Mouse (Mus musculus) thymus, postnatal 4 days (tissue): ENCODE results near the gene Npas1.

Experiments
- DNase-seq: peaks from one replicate; pipeline ENCODE4 v3.0.0; 2021

Gene Npas1

DNA sequence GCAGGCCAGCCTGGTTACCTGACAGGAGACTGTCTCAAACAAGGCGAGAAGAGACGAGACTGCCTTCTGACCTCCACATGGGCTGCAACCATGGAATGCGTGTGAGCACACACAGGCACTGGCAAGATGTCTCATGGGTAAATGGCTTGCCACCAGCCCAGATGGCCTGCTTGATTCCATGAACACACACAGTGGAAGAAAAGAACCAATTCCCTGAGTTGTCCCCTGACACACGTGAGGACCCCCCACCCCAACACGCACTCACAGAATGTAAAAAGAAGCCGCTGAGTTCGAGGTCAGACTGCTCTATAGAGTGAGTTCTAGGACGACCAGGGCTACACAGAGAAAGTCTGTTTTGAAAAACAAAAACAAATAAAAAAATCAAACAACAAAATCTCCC lies at the start of gene Npas1:
Gene Npas1, minus strand, starts transcription at position 101 of the 400 bp plus-strand sequence.
- DNase-seq, result no peak

DNA sequence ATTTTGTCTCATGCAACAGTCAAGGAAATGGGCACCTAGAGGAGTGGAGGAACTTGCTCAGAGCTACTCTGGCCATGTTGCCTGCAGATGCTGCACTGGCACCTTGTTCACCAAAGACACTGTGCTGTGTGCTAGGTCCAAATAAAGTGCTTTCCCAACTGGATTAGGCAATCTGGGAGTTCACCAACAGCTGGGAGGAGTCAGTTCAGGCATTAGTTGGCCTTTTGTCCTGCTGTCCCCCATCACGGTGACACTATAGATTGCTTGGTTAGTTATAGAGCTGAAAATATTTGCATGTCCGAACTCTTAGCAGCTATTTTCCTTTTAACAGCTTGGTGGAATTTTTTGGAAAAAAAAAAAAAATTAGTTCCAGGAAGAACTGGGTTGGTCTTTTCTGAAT lies 48.5 kb upstream of the Npas1 start:
- DNase-seq, result no peak

DNA sequence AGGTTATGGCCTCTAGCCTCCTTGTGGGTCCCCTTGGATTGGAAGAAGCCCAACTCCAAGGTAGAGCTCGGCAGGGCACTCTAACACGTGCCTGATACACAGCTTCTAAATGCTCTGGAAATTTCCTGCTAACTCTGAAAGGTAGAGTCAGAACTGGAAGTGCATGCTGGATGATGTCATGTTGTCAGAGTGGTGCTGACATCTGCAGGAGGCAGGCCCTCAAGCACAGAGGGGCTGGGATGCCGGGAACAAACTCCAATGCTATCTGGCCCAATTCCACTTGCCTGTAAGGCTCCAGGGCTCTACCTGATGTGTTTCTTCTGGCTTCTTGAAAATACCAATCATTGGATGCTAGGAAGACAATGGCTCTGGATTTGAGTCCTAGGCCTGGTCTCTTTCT lies 47.9 kb upstream of the Npas1 start:
- DNase-seq, result no peak

DNA sequence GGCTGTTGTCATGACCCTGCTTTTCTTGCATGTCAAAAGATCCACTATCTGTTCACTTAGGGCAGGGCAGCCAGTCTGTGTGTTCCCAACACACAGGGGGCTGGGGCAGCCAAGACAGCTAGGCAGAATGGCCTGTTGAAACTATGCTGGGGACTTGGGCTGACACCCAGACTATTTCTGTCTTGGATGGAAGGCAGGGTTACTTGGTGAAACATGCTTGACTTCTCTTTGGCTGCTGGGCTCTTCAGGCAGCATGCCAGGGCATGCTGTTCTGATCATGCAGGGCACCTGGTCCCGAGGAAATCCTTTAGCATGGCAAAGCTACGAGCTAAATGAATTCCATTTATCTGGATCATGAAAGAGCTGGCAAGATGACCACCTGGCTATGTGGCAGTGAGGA lies 46.8 kb upstream of the Npas1 start:
- DNase-seq, result no peak

DNA sequence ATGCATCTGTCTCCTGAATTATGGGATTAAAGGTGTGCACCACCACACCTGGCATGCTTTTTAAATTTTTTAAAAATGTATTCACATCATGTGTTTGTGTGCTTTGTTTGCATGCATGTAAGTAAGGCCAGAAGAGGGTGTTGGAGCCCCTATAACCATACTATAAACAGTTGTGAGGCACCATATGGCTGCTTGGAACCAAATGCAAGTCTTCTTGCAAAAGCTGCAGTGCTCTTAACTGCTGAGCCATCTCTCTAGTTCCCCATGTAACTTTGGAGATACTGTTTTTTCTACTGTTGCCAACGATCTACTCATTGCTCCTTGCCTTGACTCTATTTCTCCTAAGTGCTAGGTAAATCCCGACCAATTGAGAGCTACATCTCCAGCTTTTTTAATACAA lies 41.8 kb upstream of the Npas1 start:
- DNase-seq, result no peak

DNA sequence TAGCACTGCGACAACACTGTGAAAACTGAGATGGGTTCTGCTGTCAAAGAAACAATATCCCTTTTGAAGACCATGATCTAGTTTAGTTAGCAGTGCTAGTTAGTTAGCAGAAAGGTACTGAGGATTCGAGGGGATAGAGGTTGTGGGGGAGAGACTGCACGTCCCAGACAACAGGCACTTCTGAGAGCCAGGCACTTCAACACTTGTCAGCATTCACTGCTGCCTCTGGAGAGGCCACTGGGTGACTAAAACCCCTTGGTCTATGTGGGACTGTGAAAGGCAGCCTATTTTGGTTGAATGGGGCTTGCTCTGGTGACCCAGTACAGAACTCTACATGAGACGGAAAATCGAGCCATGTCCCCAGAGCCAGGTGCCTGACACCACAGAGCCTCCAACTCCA lies 39.7 kb upstream of the Npas1 start:
- DNase-seq, result no peak

DNA sequence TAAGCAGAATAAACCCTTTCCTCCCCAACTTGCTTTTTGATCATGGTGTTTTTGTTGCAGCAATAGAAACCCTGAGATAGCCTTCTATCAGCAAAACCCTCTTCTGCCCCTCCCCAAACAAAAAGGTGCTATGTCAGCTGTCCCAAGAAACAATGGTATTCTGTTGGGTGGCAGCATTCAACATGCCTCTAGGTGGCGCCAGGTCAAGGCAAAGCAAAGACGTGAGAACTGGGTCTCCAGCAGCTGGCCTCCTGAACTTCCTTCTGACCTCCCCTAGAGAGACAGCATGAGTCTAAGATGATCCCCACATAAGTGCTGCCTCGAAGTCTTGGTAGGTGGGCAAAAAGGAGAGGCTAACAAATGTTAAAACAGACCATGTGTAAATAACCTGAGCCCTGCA lies 29.8 kb upstream of the Npas1 start:
- peak; percentile 86 for DNase-seq

DNA sequence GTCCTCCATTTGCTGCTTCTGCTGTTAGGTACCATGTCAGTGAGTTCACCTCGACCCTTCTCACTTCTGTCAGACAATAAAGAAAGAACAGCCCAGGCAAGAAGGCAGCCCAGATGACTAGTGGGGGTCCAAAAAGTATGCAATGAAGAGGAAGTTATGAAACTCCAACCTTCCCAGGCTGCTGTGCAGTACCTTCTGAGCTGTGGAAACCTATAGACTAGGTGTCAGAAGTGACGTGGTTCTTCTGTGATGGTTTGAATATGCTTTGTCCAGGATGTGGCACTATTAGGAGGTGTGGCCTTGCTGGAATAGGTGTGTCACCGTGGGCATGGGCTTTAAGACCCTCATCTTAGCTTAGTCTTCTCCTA lies 27.7 kb upstream of the Npas1 start:
- no peak for DNase-seq

DNA sequence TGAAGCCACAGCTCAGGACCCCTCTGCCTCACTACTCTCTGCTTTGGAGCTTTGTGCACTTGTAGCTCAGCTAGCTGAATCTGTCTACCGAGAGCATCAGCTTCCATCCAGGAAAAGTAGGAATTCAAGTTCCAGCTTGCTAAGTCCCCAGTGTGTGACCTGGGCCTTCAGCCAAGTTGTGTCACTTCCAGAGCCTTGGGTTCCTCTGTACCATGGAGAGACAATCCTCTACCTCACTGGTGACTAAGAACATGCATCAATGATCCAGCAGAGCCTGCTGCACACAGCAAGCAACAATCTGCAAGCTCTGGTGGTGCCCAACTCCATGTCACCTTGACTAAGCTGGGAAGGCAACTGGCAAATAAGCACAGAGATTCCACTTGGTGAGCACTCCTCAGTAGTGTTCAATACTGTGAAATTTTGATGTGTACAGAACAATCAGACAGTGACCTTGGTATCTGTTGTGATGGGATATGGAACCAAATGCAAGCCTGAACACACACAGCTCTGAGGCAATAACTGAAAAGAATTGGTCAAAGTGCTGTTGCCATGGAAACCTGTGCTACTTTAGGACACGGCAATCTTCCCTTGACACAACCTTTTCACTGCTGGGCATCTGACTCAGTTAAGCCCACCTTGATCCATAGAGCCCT lies 27.2 kb upstream of the Npas1 start:
- DNase-seq, result no peak

DNA sequence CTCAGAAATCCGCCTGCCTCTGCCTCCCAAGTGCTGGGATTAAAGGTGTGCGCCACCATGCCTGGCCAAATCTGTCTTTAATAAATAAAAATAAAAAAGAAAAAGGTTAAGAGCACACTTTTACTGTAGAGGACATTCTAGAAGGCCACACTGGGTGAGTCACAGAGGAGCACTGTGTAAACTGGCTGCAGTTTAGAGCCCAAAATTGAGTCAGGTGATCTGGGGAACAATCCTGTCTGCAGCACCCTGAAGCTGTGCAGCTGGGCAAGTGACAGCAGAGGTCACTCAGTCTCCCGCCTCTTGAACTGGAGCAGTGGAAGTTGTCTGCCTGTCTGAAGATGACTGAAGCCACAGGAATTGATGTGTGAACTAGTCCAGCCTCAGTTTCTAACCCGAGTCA lies 24.0 kb upstream of the Npas1 start:
- DNase-seq, result no peak

DNA sequence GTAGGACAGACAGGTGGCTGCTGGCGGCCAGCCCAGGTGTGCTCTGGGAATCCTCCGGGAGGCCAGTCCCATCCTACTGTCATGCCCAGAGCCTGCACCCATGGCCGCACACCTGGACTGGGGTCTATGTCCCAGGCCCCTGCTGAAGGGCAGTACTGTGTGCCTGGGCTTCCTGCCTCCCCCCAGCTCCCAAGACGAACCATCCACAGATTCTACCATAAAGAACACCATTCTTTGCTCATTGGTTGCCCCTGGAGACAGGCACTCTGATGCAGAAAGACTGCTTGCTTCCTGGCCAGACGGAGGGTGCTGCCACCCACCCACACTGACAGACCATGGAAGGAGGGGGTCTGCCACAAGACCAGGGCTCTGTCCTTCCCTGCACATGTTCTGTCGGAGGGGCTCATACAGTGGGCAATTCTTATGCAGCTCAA lies 22.2 kb upstream of the Npas1 start:
- DNase-seq, result no peak

DNA sequence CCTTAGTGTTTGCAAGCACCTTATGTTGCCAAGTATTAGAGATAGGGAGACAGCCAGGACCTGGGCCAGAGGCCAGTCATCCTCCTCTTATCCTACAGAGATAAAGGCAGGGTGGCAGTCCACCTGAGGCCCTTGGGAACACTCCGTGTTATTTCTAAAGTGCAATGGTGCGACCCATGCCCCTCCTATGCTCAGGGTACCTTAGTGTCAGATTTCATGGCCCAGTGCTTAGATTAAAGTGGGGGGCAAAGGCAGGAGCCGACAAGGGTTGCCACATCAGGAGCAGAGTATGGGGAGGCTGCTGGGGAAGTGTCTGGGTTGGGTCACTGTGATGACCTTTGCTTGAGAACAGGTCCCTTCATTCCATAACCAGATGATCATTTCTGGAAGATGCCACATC lies 18.7 kb upstream of the Npas1 start:
- no peak for DNase-seq

DNA sequence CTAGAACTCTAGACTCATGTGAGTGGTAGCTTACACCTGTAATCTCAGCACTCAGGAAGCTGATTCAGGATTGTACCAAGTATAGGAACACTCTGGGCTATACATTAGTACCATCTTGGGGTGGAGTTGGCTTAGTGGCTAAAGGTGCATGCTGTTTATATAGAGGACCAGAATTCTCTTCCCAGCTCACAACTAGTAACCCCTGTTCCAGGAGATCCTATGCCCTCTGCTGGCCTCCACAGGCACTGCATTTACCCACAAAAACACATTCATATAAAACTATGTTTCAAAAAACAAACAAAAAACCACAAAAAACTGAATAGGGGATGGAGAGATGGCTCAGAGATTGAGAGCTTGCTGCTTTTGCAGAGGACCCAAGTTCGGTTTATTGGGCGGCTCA lies 15.8 kb upstream of the Npas1 start:
- peak; percentile 79 for DNase-seq

DNA sequence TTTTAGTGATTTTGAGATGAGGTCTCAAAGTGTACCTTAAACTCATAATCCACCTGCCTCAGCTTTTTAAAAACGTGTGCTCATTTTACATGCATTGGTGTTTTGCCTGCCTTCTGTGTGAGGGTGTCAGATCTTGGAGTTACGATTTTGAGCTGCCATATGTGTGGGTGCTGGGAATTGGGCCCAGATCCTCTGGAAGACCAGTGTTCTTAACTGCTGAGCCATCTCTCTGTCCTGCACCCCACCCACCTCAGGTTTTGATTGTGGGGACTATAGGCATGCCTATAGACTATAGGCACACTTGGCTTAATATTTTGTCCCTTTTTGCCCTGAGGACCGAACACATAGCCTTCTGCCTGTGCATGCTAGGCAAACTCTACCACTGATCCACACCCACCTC lies 14.7 kb upstream of the Npas1 start:
- DNase-seq, result no peak

DNA sequence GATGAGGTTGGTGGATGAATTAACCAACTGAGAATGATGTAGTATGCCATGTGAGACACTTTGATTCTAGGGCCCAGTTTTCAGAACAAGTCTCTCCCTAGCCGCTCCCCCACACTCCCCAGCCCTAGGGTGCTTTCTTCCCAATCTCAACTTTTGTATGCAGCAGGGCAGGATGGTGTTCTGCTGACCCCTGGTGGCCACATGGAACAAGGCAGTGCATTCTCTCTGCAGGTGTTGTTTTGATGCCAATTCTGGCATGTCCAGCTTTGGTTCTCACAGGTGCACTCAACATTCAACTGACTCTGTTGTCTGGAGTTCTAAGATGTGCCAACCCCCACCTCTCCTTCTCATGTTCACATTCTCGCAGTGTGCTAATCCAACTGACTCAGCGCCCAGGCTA lies 14.2 kb upstream of the Npas1 start:
- DNase-seq, result peak; percentile 87

DNA sequence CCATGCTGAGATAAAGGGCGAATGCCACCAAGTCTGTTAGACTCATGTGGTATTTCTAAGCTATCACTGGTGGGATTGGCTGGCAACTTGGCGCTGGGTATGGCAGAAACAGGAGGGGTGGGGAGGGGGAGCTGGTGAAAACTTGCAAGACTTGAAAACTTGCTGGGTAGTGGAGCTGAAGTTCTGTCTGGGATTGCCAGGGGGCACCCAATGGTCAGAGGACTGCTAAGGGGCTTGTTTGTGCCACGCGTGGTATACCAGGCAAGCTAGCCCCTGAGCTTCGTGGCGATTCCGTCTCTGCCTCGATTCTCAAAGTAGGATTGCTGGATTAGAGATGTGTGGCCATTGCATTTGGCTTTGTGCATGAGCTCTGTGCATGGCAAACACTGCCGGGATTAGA lies 12.4 kb upstream of the Npas1 start:
- peak; percentile 71 for DNase-seq

DNA sequence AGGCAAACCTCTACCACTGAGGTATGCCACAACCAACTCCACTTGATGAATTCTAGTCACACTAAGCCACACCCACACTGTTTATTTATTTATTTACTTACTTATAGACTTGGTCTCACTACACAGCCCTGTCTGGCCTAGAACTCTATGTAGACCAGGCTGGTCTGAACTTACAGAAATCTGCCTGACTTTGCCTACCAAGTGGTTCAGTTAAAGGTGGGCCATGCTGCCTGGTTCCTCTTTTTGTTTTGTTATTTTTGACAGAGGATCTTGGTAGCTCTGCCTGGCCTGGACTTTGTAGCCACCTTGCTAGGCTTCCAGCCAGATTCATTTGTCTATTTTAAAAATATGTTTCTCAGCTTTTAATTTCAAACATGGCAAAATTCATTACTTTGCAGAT lies 11.3 kb upstream of the Npas1 start:
- no peak for DNase-seq

DNA sequence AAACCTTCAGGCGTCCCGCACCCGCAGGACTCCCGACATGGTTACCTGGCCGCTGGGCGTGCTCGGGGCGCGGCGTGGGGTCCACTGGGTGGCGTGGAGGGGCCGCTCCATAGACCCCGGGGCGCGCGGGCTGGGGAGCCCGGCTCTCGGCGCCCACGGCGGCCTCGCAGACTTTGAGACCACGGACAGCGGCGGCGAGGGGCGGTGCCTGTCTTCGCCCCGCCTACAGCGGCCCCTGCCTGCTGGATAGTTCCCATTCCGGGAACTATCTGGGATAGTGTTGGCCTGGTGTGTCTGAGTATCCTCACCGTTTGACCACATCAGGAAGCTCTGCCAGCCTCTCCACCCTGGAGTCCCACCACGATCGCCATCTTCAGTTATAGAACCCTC lies 933 bp downstream of the Npas1 start:
- DNase-seq, result peak; percentile 28

DNA sequence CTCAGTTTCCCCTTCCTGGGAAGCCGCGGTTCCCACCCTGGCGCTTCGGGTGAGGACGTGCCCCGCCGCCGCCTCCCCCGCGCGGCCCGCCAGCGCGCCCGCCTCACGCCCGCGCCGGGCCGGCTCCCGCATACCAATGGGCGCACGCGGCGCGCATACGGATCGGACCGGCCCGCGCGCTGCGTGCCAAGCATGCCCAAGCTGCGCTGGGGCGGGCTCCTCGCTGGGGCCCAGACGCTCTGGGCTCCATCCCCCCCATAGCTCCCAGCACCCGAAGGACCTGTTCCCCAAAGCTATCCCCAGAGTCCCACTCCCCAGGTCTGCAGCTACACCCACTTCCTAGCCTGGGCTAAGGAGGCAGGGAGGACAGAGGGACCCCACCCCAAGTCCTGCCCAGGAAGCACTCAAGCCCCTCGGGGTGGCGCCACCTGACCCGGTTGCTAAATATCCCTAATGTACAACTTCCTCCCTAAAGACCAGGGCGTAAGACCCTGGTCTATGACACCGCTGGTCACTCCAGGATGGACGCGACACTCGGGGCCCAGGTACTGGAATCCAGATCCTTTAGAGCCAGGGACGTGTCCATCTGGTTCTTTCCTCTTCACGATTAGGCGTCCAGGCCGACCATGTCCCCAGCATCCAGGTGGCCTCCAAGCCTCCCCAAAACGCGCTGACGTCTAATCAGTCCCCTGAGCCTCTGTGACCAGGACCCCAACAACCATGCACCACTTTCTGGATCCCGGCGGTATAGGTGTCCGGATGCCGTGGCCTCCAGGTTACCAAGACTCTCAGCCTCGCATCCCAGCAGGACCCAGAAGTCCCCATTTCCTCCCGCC lies 1.5 kb downstream of the Npas1 start:
- peak; percentile 12 for DNase-seq

DNA sequence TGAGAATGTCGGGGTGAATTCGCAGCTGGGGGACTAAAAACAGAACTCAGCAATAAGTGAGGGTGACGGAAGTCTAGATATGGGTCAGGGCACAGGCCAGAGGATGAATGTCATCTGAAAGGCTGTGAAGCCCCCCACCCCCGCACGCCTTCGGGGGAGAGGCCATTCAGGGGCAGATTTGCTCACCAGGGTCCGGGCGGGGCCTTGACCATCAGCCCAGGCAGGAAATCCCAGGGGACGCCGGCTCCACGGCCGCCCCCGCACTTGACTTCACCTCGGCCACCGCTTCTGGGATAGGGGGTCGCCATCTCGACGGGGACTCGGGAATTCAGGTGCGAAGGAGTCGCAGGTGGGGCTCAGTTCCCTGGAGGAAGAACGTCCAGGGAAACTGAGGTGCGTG lies 2.2 kb downstream of the Npas1 start:
- no peak for DNase-seq

DNA sequence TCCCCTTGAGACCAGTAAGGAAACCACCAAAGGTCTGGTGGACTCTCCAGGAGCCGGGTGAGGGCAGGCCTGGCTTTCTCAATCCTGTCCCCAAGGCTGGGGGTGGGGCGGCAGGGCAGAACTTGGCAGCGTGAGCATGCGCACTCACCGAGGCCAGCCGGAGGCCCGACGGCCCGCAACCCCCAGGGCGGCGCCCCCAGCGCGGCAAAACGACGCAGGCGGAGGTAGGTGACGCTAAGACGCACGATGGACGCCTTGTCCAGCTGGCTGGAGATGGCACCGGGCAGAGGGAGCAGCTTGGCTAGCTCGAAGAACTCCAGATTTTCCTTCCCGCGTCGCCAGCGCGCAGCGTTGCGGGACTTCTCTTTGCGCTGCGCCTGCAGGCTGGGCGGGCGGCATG lies 3.1 kb downstream of the Npas1 start:
- DNase-seq, result peak; percentile 49

DNA sequence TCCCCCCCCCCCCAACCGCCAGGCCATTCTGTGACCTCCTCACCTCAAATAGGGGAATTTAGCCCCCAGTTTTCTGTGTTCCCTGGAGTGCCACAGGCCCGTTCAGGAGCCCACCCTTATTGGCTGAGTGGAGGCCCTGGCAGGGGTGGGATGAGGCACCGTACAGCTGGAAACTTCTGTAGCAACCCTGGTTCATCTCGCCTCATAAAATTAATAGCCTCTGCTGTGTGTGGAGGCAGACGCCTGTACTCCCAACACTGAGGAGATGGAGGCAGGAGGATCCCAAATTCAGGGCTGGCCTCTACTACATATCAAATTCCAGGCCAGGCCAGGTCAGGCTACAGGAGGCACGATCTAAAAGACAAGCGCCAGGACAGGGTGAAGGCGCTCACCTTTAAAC lies 3.7 kb downstream of the Npas1 start:
- DNase-seq, result no peak

DNA sequence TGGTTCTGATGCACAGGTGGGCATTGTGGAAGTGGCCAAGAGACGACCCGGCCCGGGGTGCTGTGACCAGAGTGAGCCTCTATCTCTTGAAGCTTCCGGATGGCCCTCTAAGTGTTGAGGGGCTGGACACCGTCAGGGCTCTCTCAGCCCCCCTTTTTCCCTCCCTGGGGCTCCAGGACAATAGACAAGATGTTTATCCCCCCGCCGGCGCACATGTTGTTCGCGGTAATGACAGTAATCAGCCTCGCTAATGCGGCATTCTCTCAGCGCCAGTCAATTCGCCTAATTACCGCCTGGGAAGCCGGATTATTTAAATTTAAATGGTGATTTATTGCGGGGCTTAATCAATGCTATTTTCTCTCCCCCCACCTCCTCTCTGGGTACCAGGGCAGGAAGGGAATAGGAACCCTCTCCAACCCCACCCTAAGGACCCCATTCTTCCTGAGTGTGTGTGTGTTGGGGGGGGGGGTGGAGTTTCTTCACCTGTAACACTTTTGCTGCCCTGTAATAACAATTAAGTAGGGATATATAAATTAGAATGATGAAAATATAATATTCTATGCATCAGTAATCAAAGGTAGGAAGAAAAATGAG lies 5.3 kb downstream of the Npas1 start:
- DNase-seq, result no peak

DNA sequence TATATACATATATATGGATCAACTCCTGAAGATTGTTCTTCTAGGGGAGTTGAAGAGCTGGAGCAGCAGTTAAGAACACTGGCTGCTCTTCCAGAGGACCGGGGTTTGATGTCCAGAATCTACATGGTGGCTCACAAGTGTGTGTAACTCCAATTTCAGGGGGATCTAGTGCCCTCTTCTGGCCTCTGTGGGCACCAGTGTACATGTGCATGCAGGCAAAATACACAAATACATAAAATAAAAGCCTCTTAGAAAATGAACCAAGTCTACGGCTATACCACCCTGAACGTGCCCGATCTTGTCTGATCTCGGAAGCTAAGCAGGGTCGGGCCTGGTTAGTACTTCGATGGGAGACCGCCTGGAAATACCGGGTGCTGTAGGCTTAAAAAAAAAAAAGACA lies 6.0 kb downstream of the Npas1 start:
- peak; percentile 67 for DNase-seq
